Mouse (Mus musculus) CH12.LX (cell line): ENCODE measurements at regions not wholly inside any gene's neighbourhood (a gene's known extent, or its start where the extent isn't known, plus 50 kb on each side); places are given as distances from the start of the nearest gene placed in this dataset.

Source experiments
- BHLHE40 ChIP-seq: IDR thresholded peaks from 2 replicates; pipeline ENCODE4 v1.6.1; 2011; ENCODE audit warnings: mild to moderate bottlenecking, low read depth, low read length, improper control_type of control experiment
- CTCF ChIP-seq, 2 experiments: IDR thresholded peaks in 1 of 2; conservative IDR thresholded peaks in 1 of 2; 2 replicates each; pipeline ENCODE4 v1.5.1; 2011 to 2012; ENCODE audit warnings: low read depth in 2 of 2, low read length in 2 of 2, improper control_type of control experiment in 1 of 2, inconsistent platforms in 1 of 2, mild to moderate bottlenecking in 1 of 2, moderate library complexity in 1 of 2
- E2F4 ChIP-seq: IDR thresholded peaks from 2 replicates; pipeline ENCODE4 v1.6.1; 2011; ENCODE audit warnings: low read depth, low read length, improper control_type of control experiment; ENCODE audit not compliant: insufficient replicate concordance
- EP300 ChIP-seq: IDR thresholded peaks from 2 replicates; pipeline ENCODE4 v1.6.1; 2011; ENCODE audit warnings: low read length, improper control_type of control experiment
- GABPA ChIP-seq: IDR thresholded peaks from 2 replicates; pipeline ENCODE4 v1.6.1; 2012; ENCODE audit warnings: low read depth, low read length, improper control_type of control experiment, inconsistent platforms; ENCODE audit not compliant: insufficient replicate concordance
- KAT2A ChIP-seq: IDR thresholded peaks from 2 replicates; pipeline ENCODE4 v1.6.1; 2012; ENCODE audit warnings: low read length, improper control_type of control experiment, inconsistent platforms; ENCODE audit not compliant: insufficient replicate concordance
- MAX ChIP-seq: IDR thresholded peaks from 2 replicates; pipeline ENCODE4 v1.6.1; 2011; ENCODE audit warnings: low read length, improper control_type of control experiment
- POLR2A ChIP-seq: IDR thresholded peaks from 2 replicates; pipeline ENCODE4 v1.6.1; 2011; ENCODE audit warnings: low read depth, mild to moderate bottlenecking, improper control_type of control experiment, low read length
- RCOR1 ChIP-seq: conservative IDR thresholded peaks from 2 replicates; pipeline ENCODE4 v1.6.1; 2012; ENCODE audit warnings: low read depth, mild to moderate bottlenecking, inconsistent platforms, low read length, improper control_type of control experiment
- TBP ChIP-seq: conservative IDR thresholded peaks from 2 replicates; pipeline ENCODE4 v1.6.1; 2011; ENCODE audit warnings: low read depth, low read length, improper control_type of control experiment
- UBTF ChIP-seq: IDR thresholded peaks from 2 replicates; pipeline ENCODE4 v1.6.1; 2012; ENCODE audit warnings: low read depth, mild to moderate bottlenecking, inconsistent platforms, low read length, improper control_type of control experiment, moderate library complexity
- ZC3H11A ChIP-seq: IDR thresholded peaks from 2 replicates; pipeline ENCODE4 v1.6.1; 2012; ENCODE audit warnings: low read depth, mild to moderate bottlenecking, inconsistent platforms, low read length, improper control_type of control experiment

DNA sequence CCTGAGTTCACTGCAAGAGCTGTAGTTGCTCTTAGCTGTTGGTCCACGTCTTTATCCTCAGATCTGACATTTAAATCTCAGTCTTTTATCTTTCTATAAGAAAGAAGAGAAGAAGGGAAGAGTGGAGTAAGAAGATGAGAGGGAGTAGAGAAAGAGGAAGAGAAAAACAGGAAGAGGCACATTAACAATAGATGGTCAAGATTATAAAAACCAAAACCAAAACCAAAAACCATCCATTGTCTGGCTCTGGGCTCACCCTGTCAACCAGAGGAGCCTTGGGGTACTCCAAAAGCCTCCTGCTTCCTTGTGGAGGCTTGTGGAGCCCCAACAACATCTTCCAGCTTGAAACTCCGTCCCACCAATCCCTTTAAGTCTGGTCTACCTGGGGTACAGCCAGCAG lies 247.0 kb downstream of the Ankrd50 start:
- TF ChIP-seq CTCF (conservative IDR thresholded peaks at IDR 0.05 in 1 of 2, IDR thresholded peaks at IDR 0.05 in 1 of 2; ENCODE audit: low read depth in 2 of 2, low read length in 2 of 2): no peak
- TF ChIP-seq ZC3H11A: no peak
- no peak for TF ChIP-seq UBTF
- TF ChIP-seq MAX: no peak
- TF ChIP-seq POLR2A: no peak
- TF ChIP-seq BHLHE40: no peak
- TF ChIP-seq TBP: no peak
- TF ChIP-seq RCOR1: no peak
- TF ChIP-seq GABPA: no peak
- TF ChIP-seq KAT2A: no peak
- TF ChIP-seq EP300: no peak
- no peak for TF ChIP-seq E2F4
